Mouse (Mus musculus) small intestine, adult 2 months (tissue): ENCODE measurements at regions not wholly inside any gene's neighbourhood (a gene's known extent, or its start where the extent isn't known, plus 50 kb on each side); places are given as distances from the start of the nearest gene placed in this dataset.

ENCODE experiments used
- H3K27ac ChIP-seq: fragments of 200-500 bp; 2 replicates; pipeline ENCODE4 v1.5.1; 2012; ENCODE audit warnings: low read depth, low read length, control low read depth, inconsistent platforms; ENCODE audit not compliant: insufficient read depth
- H3K27me3 ChIP-seq: fragments of 200-500 bp; 2 replicates; pipeline ENCODE4 v1.6.1; 2012; ENCODE audit warnings: mild to moderate bottlenecking, moderate library complexity, low read length, inconsistent platforms; ENCODE audit not compliant: control insufficient read depth, insufficient read depth
- H3K36me3 ChIP-seq: fragments of 200-500 bp; 2 replicates; pipeline ENCODE4 v1.6.1; 2012; ENCODE audit warnings: mild to moderate bottlenecking, low read length, control low read depth, inconsistent platforms; ENCODE audit not compliant: control insufficient read depth, insufficient read depth
- H3K4me1 ChIP-seq: fragments of 200-500 bp; 2 replicates; pipeline ENCODE4 v1.6.1; 2012; ENCODE audit warnings: low read length, inconsistent platforms, mixed read lengths; ENCODE audit not compliant: control insufficient read depth, insufficient read depth, insufficient read length
- H3K4me3 ChIP-seq: fragments of 200-500 bp; 2 replicates; pipeline ENCODE4 v1.5.1; 2012; ENCODE audit warnings: low read depth, mild to moderate bottlenecking, control low read depth, inconsistent platforms, low read length, moderate library complexity
- CTCF ChIP-seq: fragments of 200-500 bp; IDR thresholded peaks from 2 replicates; pipeline ENCODE4 v1.5.1; 2012; ENCODE audit warnings: low read depth, mild to moderate bottlenecking, control low read depth, inconsistent platforms, low read length, moderate library complexity, mixed read lengths; ENCODE audit not compliant: insufficient replicate concordance, insufficient read length; ENCODE audit errors: extremely low read depth
- POLR2A ChIP-seq: fragments of 200-500 bp; IDR thresholded peaks from 2 replicates; pipeline ENCODE4 v1.6.1; 2012; ENCODE audit warnings: low read depth, mild to moderate bottlenecking, control low read depth, inconsistent platforms, low read length, moderate library complexity
- WGBS: fragments of 180-500 bp; shearing (Covaris S2); methylation state at CpG from one replicate; pipeline ENCODE4 v1.1.7; 2018; 5-methylcytosine and 5-hydroxymethylcytosine counted together

- Histone ChIP-seq H3K4me3 (no peak overlapping the region), H3K4me1 (no peaks in the 10 kb centered on the region), H3K36me3 (no peaks in the 10 kb centered on the region), H3K27me3 (no peaks in the 10 kb centered on the region), H3K27ac (no peak overlapping the region)
- TF ChIP-seq CTCF: no peak
- TF ChIP-seq POLR2A: no peak
Observed at GRCm38 (mm10) chr15:42073486-42073885, 1939.3 kb downstream of the 9330182O14Rik start.

- Histone ChIP-seq H3K27ac (no peak overlapping the region), H3K36me3 (no peaks in the 10 kb centered on the region), H3K4me3 (no peak overlapping the region), H3K27me3 (no peaks in the 10 kb centered on the region), H3K4me1 (no peaks in the 10 kb centered on the region)
- TF ChIP-seq CTCF (no peak), POLR2A (no peak)
- WGBS: 86% methylated on average over 2 of the region's 2 CpGs
Observed at GRCm38 (mm10) chr15:42082436-42082835, 1948.3 kb downstream of the 9330182O14Rik start.

- H3K4me3 ChIP-seq: no peak overlapping the region
- H3K4me1 ChIP-seq: no peaks in the 10 kb centered on the region
- no peak overlapping the region for H3K27ac ChIP-seq
- H3K36me3 ChIP-seq: no peaks in the 10 kb centered on the region
- WGBS: 61% methylated on average over 2 of the region's 2 CpGs
- no peak for TF ChIP-seq CTCF
- TF ChIP-seq POLR2A: no peak
- H3K27me3 ChIP-seq: no peaks in the 10 kb centered on the region
Observed at GRCm38 (mm10) chr15:42100730-42101129, 1966.6 kb downstream of the 9330182O14Rik start.

- 78% methylated on average over 2 of the region's 2 CpGs for WGBS
Observed at GRCm38 (mm10) chr15:42104816-42105215, 1970.7 kb downstream of the 9330182O14Rik start.

GRCm38 (mm10) chr15:42107106-42107505, 1972.9 kb downstream of the 9330182O14Rik start:
- Histone ChIP-seq H3K4me1 (no peaks in the 10 kb centered on the region), H3K27me3 (no peaks in the 10 kb centered on the region), H3K4me3 (no peak overlapping the region), H3K36me3 (no peaks in the 10 kb centered on the region), H3K27ac (no peak overlapping the region)
- no peak for TF ChIP-seq POLR2A
- TF ChIP-seq CTCF: no peak

More at GRCm38 (mm10) chr15:42104816-42105215, 1970.7 kb downstream of the 9330182O14Rik start:
- Histone ChIP-seq H3K27ac (no peak overlapping the region), H3K36me3 (no peaks in the 10 kb centered on the region), H3K4me3 (no peak overlapping the region), H3K4me1 (no peaks in the 10 kb centered on the region), H3K27me3 (no peaks in the 10 kb centered on the region)
- TF ChIP-seq CTCF: no peak
- no peak for TF ChIP-seq POLR2A

- no peaks in the 10 kb centered on the region for H3K36me3 ChIP-seq
- H3K27me3 ChIP-seq: no peaks in the 10 kb centered on the region
- TF ChIP-seq CTCF (no peak), POLR2A (no peak)
- 61% methylated on average over 5 of the region's 5 CpGs for WGBS
- H3K4me1 ChIP-seq: no peaks in the 10 kb centered on the region
- H3K27ac ChIP-seq: no peak overlapping the region
- H3K4me3 ChIP-seq: no peak overlapping the region
Observed at GRCm38 (mm10) chr15:42111811-42112210, 1977.6 kb downstream of the 9330182O14Rik start.

- WGBS: 80% methylated on average over 1 of the region's 1 CpGs
- H3K36me3 ChIP-seq: no peaks in the 10 kb centered on the region
- no peaks in the 10 kb centered on the region for H3K27me3 ChIP-seq
- no peaks in the 10 kb centered on the region for H3K4me1 ChIP-seq
- TF ChIP-seq POLR2A (no peak), CTCF (no peak)
- H3K27ac ChIP-seq: no peak overlapping the region
- H3K4me3 ChIP-seq: no peak overlapping the region
Observed at GRCm38 (mm10) chr15:42127471-42127870, 1993.3 kb downstream of the 9330182O14Rik start.

- Histone ChIP-seq H3K27ac (no peak overlapping the region), H3K27me3 (no peaks in the 10 kb centered on the region), H3K4me3 (no peak overlapping the region), H3K36me3 (no peaks in the 10 kb centered on the region), H3K4me1 (no peaks in the 10 kb centered on the region)
- TF ChIP-seq CTCF: no peak
- no peak for TF ChIP-seq POLR2A
- 83% methylated on average over 3 of the region's 3 CpGs for WGBS
Observed at GRCm38 (mm10) chr15:42128976-42129375, 1994.8 kb downstream of the 9330182O14Rik start.
